Mouse (Mus musculus): ENCODE results near the gene Jun. TPM values are rescaled to one million over a fixed set of nuclear protein-coding genes. Genes with fewer than 3 reads are reported as not detected.

The Jun gene
- polyA plus RNA-seq, 1 experiment from 2014 or later = 6.4 TPM

DNA sequence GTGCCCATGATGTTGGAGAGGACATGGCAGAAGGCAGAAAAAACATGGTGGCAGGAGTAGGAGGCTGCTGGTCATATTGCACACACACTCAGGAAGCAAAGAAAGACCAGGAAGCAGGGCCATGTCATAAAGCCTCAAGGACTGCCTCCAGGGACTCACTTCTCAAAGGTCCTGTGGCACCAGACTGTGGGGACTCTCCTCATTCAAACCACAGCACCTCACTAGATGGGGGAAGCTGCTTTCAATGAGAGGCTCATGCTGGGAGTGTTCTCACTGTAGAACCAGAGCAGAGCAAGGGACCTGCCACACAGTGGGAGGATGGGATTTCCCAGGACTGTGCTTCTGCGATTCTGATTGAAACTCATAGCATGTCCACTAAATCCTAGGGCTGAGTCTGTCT lies 51.9 kb downstream of the Jun start:
- H3K4me2 ChIP-seq = no peak overlapping the region
- ATAC-seq (ENCODE audit: low read depth) = no peak
- no peaks in the 10 kb centered on the region for H3K9me3 ChIP-seq (replicated peaks)
- no peak overlapping the region for H3K4me3 ChIP-seq (replicated peaks)
- H3K4me1 ChIP-seq (replicated peaks) = no peaks in the 10 kb centered on the region
- DNase-seq = no peak
- whole genome bisulfite sequencing (ENCODE audit: insufficient replicate concordance) = 70% methylated on average over 1 of the region's 1 CpGs
- no peak overlapping the region for H3K9ac ChIP-seq
- H3K27ac ChIP-seq = no peak overlapping the region
- no peaks in the 10 kb centered on the region for H3K36me3 ChIP-seq
- no peaks in the 10 kb centered on the region for H3K27me3 ChIP-seq

DNA sequence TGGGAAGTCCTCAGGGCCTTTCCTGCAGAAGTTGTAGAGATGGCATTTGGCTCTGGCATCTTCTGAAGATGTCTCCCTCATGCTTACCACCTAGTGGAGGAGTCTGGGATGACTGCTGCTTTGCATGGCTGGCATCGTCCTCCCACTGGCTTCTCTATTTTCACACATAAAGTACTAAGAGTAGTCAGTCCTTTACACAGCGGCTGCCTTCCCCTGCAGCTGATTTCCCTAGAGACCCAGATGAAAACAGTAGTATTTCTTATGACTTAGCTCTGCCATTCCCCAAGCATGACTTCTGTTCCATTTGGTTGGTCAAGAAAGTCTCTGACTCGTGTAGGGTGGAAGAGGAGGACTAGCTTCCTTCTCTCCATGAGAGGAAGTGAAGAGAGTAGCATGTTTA lies 52.8 kb downstream of the Jun start:
- Histone ChIP-seq H3K4me1 (replicated peaks) (no peaks in the 10 kb centered on the region), H3K9ac (no peak overlapping the region), H3K4me2 (no peak overlapping the region), H3K27me3 (no peaks in the 10 kb centered on the region), H3K36me3 (no peaks in the 10 kb centered on the region), H3K27ac (no peak overlapping the region), H3K4me3 (replicated peaks) (no peak overlapping the region), H3K9me3 (replicated peaks) (no peaks in the 10 kb centered on the region)
- ATAC-seq (ENCODE audit: low read depth) (no peak), DNase-seq (no peak)
- 51% methylated on average over 3 of the region's 3 CpGs for WGBS (ENCODE audit: insufficient replicate concordance)

Other genes starting within 250 kb of the Jun start
- gene Eqtn, start 123.4 kb downstream of the Jun start, polyA plus RNA-seq (2015; fragmentation: Nextera tagmentation; extraction: Ambion mirVana) = not detected in 2 replicates
- 8.3 and 10.5 TPM in 2 replicates for gene Mysm1, start 73.1 kb downstream of the Jun start, polyA plus RNA-seq (2015; fragmentation: Nextera tagmentation; extraction: Ambion mirVana)

Data from liver, embryonic 13.5 days (tissue).